Mouse (Mus musculus): Measurements from ENCODE around the gene Sccpdh.

DNA sequence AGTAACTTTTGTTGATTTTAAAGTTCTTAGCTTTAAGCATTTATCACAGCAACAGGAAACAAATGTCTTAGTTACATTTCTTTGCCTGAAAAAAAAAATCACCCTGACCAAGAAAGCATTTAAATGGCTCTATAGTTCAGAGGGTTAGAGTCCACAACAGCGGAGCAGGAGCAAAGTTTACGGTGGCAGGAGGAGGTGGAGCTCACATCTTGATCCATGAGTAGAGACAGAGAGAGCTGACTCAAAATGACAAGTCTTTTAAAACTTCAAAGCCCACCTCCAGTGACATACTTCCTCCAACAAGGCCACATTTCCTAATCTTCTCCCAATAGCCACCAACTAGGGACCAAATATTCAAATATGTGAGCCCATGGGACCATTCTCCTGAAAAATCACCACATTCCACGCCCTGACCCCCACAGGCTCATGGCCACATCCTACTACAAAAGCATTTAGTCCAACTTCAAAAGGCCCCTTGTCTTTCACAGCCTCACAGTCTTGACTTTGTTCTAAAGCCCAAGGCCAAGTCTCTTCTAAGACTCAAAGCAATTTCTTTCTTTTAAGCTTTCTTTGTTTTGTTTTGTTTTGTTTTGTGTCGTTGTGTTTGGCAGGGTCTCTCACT is 3.6 kb upstream of the Sccpdh start:
- TF ChIP-seq CTCF (IDR thresholded peaks at IDR 0.05; ENCODE audit: low read depth) = no peak
- no peak for TF ChIP-seq EP300 (optimal IDR thresholded peaks at IDR 0.05)

Data from stomach, postnatal 0 days (tissue).